Mouse (Mus musculus): ENCODE measurements at regions not wholly inside any gene's neighbourhood (a gene's known extent, or its start where the extent isn't known, plus 50 kb on each side); places are given as distances from the start of the nearest gene placed in this dataset.

- peak; percentile 53 for DNase-seq (ENCODE audit: low spot score)
Observed at GRCm38 (mm10) chr7:72362690-72363089, 56.3 kb upstream of the Mctp2 start.

GRCm38 (mm10) chr7:72391323-72391722, 84.9 kb upstream of the Mctp2 start:
- no peak for DNase-seq (ENCODE audit: low spot score)

- DNase-seq (ENCODE audit: low spot score), result peak; percentile 73
Observed at GRCm38 (mm10) chr7:72400056-72400455, 93.6 kb upstream of the Mctp2 start.

GRCm38 (mm10) chr7:72406131-72406530, 99.7 kb upstream of the Mctp2 start:
- no peak for DNase-seq (ENCODE audit: low spot score)

GRCm38 (mm10) chr7:72408409-72408986, 102.1 kb upstream of the Mctp2 start:
- no peak for DNase-seq (ENCODE audit: low spot score)

GRCm38 (mm10) chr7:72438552-72438951, 132.1 kb upstream of the Mctp2 start:
- no peak for DNase-seq (ENCODE audit: low spot score)

- DNase-seq (ENCODE audit: low spot score), result no peak
Observed at GRCm38 (mm10) chr7:72442001-72442400, 135.6 kb upstream of the Mctp2 start.

GRCm38 (mm10) chr7:72444016-72444415, 137.6 kb upstream of the Mctp2 start:
- DNase-seq (ENCODE audit: low spot score), result no peak

- DNase-seq (ENCODE audit: low spot score), result no peak
Observed at GRCm38 (mm10) chr7:72444792-72445191, 138.4 kb upstream of the Mctp2 start.

GRCm38 (mm10) chr7:72446911-72447310, 140.5 kb upstream of the Mctp2 start:
- no peak for DNase-seq (ENCODE audit: low spot score)

GRCm38 (mm10) chr7:72462978-72463377, 156.6 kb upstream of the Mctp2 start:
- DNase-seq (ENCODE audit: low spot score), result no peak

GRCm38 (mm10) chr7:72464658-72465057, 158.2 kb upstream of the Mctp2 start:
- no peak for DNase-seq (ENCODE audit: low spot score)

- no peak for DNase-seq (ENCODE audit: low spot score)
Observed at GRCm38 (mm10) chr7:72469691-72470090, 163.3 kb upstream of the Mctp2 start.

GRCm38 (mm10) chr7:72474751-72475150, 168.3 kb upstream of the Mctp2 start:
- DNase-seq (ENCODE audit: low spot score), result no peak

GRCm38 (mm10) chr7:72478936-72479335, 172.5 kb upstream of the Mctp2 start:
- no peak for DNase-seq (ENCODE audit: low spot score)

GRCm38 (mm10) chr7:72481275-72481674, 174.9 kb upstream of the Mctp2 start:
- no peak for DNase-seq (ENCODE audit: low spot score)

GRCm38 (mm10) chr7:72490161-72490560, 183.8 kb upstream of the Mctp2 start:
- DNase-seq (ENCODE audit: low spot score), result no peak

- no peak for DNase-seq (ENCODE audit: low spot score)
Observed at GRCm38 (mm10) chr7:72493292-72493691, 186.9 kb upstream of the Mctp2 start.

- DNase-seq (ENCODE audit: low spot score), result no peak
Observed at GRCm38 (mm10) chr7:72496933-72497631, 190.7 kb upstream of the Mctp2 start.

- DNase-seq (ENCODE audit: low spot score), result peak; percentile 5
Observed at GRCm38 (mm10) chr7:72498562-72499230, 192.3 kb upstream of the Mctp2 start.

GRCm38 (mm10) chr7:72499788-72500187, 193.4 kb upstream of the Mctp2 start:
- no peak for DNase-seq (ENCODE audit: low spot score)

- no peak for DNase-seq (ENCODE audit: low spot score)
Observed at GRCm38 (mm10) chr7:72500190-72500589, 193.8 kb upstream of the Mctp2 start.

- no peak for DNase-seq (ENCODE audit: low spot score)
Observed at GRCm38 (mm10) chr7:72500996-72501395, 194.6 kb upstream of the Mctp2 start.
